Comparison of ENCODE assay signal across 19 mouse cellular contexts in the genomic region with DNA sequence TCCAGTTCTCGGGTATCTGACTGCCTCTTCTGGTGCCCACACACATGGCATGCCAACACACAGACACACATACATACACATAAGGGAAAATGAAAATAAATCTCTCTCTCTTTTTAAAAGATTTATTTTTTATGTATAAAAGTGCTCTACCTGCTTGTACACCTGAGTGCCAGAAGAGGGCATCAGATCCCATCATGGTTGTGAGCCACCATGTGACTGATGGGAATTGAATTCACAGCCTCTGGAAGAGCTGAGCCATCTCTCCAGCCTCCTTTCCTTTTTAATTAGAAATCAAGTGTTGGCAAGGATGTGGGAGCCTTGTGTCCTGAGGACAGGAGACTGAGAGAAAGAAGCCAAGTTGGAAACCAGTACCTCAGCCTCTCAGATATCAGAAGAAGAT. TPM values are rescaled to one million over a fixed set of nuclear protein-coding genes. Genes with fewer than 3 reads are reported as not detected.
DNase-seq lines count a peak whose midpoint lies in the region; ATAC-seq and TF ChIP-seq lines count a peak whose summit lies in the region.
"Had no signal": no experiment of that assay in that cellular context is flagged by ENCODE, and none has a peak within 500 bp of the region (broad histone marks: within the 10 kb centered on the region; RNA-seq: fewer than 3 reads in every experiment).

No protein-coding gene starts in this region.

- no peak for TF ChIP-seq POLR2A in kidney, adult 2 months (IDR thresholded peaks at IDR 0.05; ENCODE audit: low read depth, low read length)

- TF ChIP-seq EP300 in stomach, postnatal 0 days (optimal IDR thresholded peaks at IDR 0.05), result no peak

- H3K9me3 ChIP-seq in stomach, postnatal 0 days (ENCODE audit: control insufficient read depth, low read length), result no peaks in the 10 kb centered on the region
- H3K9me3 ChIP-seq in heart, embryonic 10.5 days, result no peaks in the 10 kb centered on the region
- H3K9me3 ChIP-seq: liver, embryonic 13.5 days had no signal

- H3K36me3 ChIP-seq in kidney, adult 2 months (ENCODE audit: control insufficient read depth, insufficient read depth, low read length), result no peaks in the 10 kb centered on the region
- H3K36me3 ChIP-seq in stomach, postnatal 0 days (ENCODE audit: control insufficient read depth, insufficient read depth, low read length), result no peaks in the 10 kb centered on the region
- H3K36me3 ChIP-seq in heart, embryonic 10.5 days, result no peaks in the 10 kb centered on the region
- H3K36me3 ChIP-seq: embryonic facial prominence, embryonic 10.5 days; liver, embryonic 13.5 days had no signal

- no peak overlapping the region for H3K27ac ChIP-seq in kidney, adult 2 months (ENCODE audit: insufficient read depth, low read depth, low read length)
- H3K27ac ChIP-seq in stomach, postnatal 0 days (replicated peaks), result no peak overlapping the region
- H3K27ac ChIP-seq in heart, embryonic 10.5 days, result no peak overlapping the region
- H3K27ac ChIP-seq: embryonic facial prominence, embryonic 10.5 days; liver, embryonic 13.5 days had no signal

- H3K27me3 ChIP-seq in kidney, adult 2 months (replicated peaks; ENCODE audit: control insufficient read depth, insufficient read depth, low read length), result no peaks in the 10 kb centered on the region
- no peaks in the 10 kb centered on the region for H3K27me3 ChIP-seq in stomach, postnatal 0 days (ENCODE audit: control insufficient read depth, insufficient read depth, low read length)
- H3K27me3 ChIP-seq in heart, embryonic 10.5 days (ENCODE audit: insufficient read depth, poor library complexity, severe bottlenecking), result peaks cover 13% of the 10 kb centered on the region; the same call in 1 of the 2 replicates
- H3K27me3 ChIP-seq: liver, embryonic 13.5 days had no signal

- no peak overlapping the region for H3K4me3 ChIP-seq in kidney, adult 2 months (ENCODE audit: insufficient read depth, low read depth, low read length)
- H3K4me3 ChIP-seq in stomach, postnatal 0 days (ENCODE audit: low read depth, low read length), result no peak overlapping the region
- no peak overlapping the region for H3K4me3 ChIP-seq in heart, embryonic 10.5 days
- H3K4me3 ChIP-seq: embryonic facial prominence, embryonic 10.5 days; erythroblast, embryonic 14.5 days; liver, embryonic 13.5 days had no signal

- H3K4me1 ChIP-seq in kidney, adult 2 months (ENCODE audit: control insufficient read depth, insufficient read depth, low read length), result no peaks in the 10 kb centered on the region
- H3K4me1 ChIP-seq in stomach, postnatal 0 days (replicated peaks; ENCODE audit: control insufficient read depth, insufficient read depth), result no peaks in the 10 kb centered on the region
- H3K4me1 ChIP-seq in heart, embryonic 10.5 days, result peaks cover 8% of the 10 kb centered on the region

- no peak for ATAC-seq in stomach, postnatal 0 days (ENCODE audit: low FRiP score, low TSS enrichment)
- ATAC-seq: forebrain, embryonic 16.5 days had no signal

- no peak overlapping the region for H3K9ac ChIP-seq in stomach, postnatal 0 days (ENCODE audit: low read length)
- H3K9ac ChIP-seq: liver, embryonic 13.5 days had no signal

- H3K4me2 ChIP-seq in stomach, postnatal 0 days (replicated peaks; ENCODE audit: low read depth), result no peak overlapping the region
- H3K4me2 ChIP-seq: liver, embryonic 13.5 days had no signal

- peak; percentile 48 for TF ChIP-seq CTCF in kidney, adult 2 months (conservative IDR thresholded peaks at IDR 0.05; ENCODE audit: insufficient read depth, insufficient read length, low read depth, low read length)
- TF ChIP-seq CTCF in stomach, postnatal 0 days (IDR thresholded peaks at IDR 0.05; ENCODE audit: low read depth), result peak; percentile 65

- DNase-seq in kidney, adult 2 months, result no peak
- no peak for DNase-seq in kidney, adult 9 months
- peak; percentile 31 for DNase-seq in lung, postnatal 36 days
- DNase-seq in lung, postnatal 14 days, result no peak
- DNase-seq in ES-CJ7 (ENCODE audit: low read depth, low spot score), result peak; percentile 66
- DNase-seq in stomach, postnatal 0 days (ENCODE audit: low spot score), result no peak
- DNase-seq in heart, embryonic 10.5 days (ENCODE audit: low spot score), result no peak
- DNase-seq: adrenal gland, postnatal 14 days; cerebellum, postnatal 14 days; gastrocnemius, postnatal 14 days; kidney, postnatal 25 days; liver, embryonic 13.5 days; right cerebral cortex, postnatal 4 days had no signal

- 77% methylated on average over 1 of the region's 1 CpGs for WGBS in kidney, adult 2 months
- 82% methylated on average over 1 of the region's 1 CpGs for WGBS in stomach, postnatal 0 days
- 88% methylated on average over 1 of the region's 1 CpGs for WGBS in heart, embryonic 10.5 days

RNA-seq across cellular contexts. Expression of gene Kiss1, which starts 4.5 kb away (rescaled TPM):
- not detected in 2 replicates for polyA plus RNA-seq in kidney, adult 2 months (2012; rRNA removed)
- not detected in 2 replicates for polyA plus RNA-seq in stomach, postnatal 0 days (2015; fragmentation: Nextera tagmentation; extraction: Ambion mirVana)
- not detected in 2 replicates for polyA plus RNA-seq in heart, embryonic 10.5 days (2016; fragmentation: Nextera tagmentation; extraction: Ambion mirVana)
- polyA plus RNA-seq: embryonic facial prominence, embryonic 10.5 days; erythroblast, embryonic 14.5 days; intestine, embryonic 14.5 days; liver, embryonic 13.5 days; neural tube, embryonic 14.5 days had no signal

RNA-seq across cellular contexts. Expression of gene Golt1a, which starts 7.5 kb away (rescaled TPM):
- 18.1 and 18.9 TPM in 2 replicates for polyA plus RNA-seq in kidney, adult 2 months (2012; rRNA removed)
- polyA plus RNA-seq in stomach, postnatal 0 days (2015; fragmentation: Nextera tagmentation; extraction: Ambion mirVana), result 7.6 and 10.8 TPM in 2 replicates
- 1.7 TPM in 1 of 2 replicates, not detected in the other for polyA plus RNA-seq in heart, embryonic 10.5 days (2016; fragmentation: Nextera tagmentation; extraction: Ambion mirVana)
- polyA plus RNA-seq: embryonic facial prominence, embryonic 10.5 days; erythroblast, embryonic 14.5 days; forebrain, embryonic 16.5 days; neural tube, embryonic 14.5 days; thymus, postnatal 0 days had no signal

RNA-seq across cellular contexts. Expression of gene Ren1, which starts 33.2 kb away (rescaled TPM):
- 187 and 262 TPM in 2 replicates for polyA plus RNA-seq in kidney, adult 2 months (2012; rRNA removed)
- polyA plus RNA-seq in stomach, postnatal 0 days (2015; fragmentation: Nextera tagmentation; extraction: Ambion mirVana), result 2.9 and 6.1 TPM in 2 replicates
- 0.11 and 0.34 TPM in 2 replicates for polyA plus RNA-seq in heart, embryonic 10.5 days (2016; fragmentation: Nextera tagmentation; extraction: Ambion mirVana)
- polyA plus RNA-seq: embryonic facial prominence, embryonic 10.5 days; erythroblast, embryonic 14.5 days; forebrain, embryonic 16.5 days had no signal

RNA-seq across cellular contexts. Expression of gene Etnk2, which starts 46.2 kb away (rescaled TPM):
- polyA plus RNA-seq in kidney, adult 2 months (2012; rRNA removed), result 5.4 and 5.6 TPM in 2 replicates
- 2.8 and 4.2 TPM in 2 replicates for polyA plus RNA-seq in stomach, postnatal 0 days (2015; fragmentation: Nextera tagmentation; extraction: Ambion mirVana)
- 1.5 and 2.1 TPM in 2 replicates for polyA plus RNA-seq in heart, embryonic 10.5 days (2016; fragmentation: Nextera tagmentation; extraction: Ambion mirVana)
- polyA plus RNA-seq: erythroblast, embryonic 14.5 days had no signal

Comparison
In these comparisons a context has a peak if more than half of its experiments do, and no peak if none do; other contexts are left out.
1. DNase-seq: peak in lung, postnatal 36 days (single experiment) and ES-CJ7 (single experiment); none in kidney, adult 2 months (single experiment), kidney, adult 9 months (single experiment), lung, postnatal 14 days (single experiment), stomach, postnatal 0 days (single experiment) and heart, embryonic 10.5 days (single experiment).
2. RNA of gene Ren1, which starts 33.2 kb away (polyA plus RNA-seq): 187 to 262 TPM in kidney, adult 2 months; 2.9 to 6.1 TPM in stomach, postnatal 0 days and 0.11 to 0.34 TPM in heart, embryonic 10.5 days; every median in the first group is over 10 times any median in the second.